Mouse (Mus musculus): ENCODE measurements around the gene Fam168b.
A peak's percentile ranks its signal among the peaks of the same experiment; 100 is the strongest.

Fam168b gene

DNA sequence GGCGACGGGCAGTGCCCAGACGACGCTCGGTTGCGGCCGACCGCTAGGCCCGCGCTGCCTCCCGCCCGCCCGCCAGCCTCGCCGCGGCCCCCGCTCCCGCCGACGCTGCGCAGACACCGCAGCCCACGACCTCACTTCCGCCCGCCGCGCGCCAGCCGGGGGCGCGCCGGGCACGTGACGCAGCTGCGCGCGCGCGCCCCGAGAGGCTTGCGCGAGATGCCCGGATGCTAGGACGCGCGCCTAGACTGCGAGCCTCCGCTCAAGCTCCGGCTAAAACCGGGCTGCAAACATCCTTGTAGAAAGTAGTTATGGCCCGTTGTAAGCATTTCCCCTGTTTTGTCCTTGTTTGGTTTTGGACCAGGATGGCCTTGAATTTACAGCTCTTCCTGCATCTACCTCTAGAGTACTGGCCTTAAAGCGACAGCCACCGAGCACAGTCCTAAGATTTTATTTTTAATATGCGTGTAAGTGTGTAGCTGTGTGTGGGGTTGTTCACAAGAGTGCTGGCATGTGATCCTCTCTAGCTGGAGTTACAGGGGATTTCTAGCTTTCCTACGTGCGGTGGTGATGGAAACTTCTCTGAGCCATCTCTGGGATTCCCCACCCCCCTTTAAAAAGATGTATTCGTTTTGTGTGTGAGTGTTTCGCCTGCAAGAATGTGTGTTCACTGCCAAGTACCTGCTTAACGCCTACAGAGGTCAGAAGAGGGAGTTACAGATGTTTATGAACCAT is at the start of gene Fam168b:
Gene Fam168b, minus strand, starts transcription at position 179 of the 732 bp plus-strand sequence.
- peak; percentile 94 for DNase-seq (ENCODE audit: low read depth, low spot score)

GRCm38 (mm10) chr1:34892466-34892865 is 49.6 kb upstream of the Fam168b start:
- DNase-seq (ENCODE audit: low read depth, low spot score), result no peak

- DNase-seq (ENCODE audit: low read depth, low spot score), result peak; percentile 34
Measured at GRCm38 (mm10) chr1:34891559-34892289, 48.9 kb upstream of the Fam168b start.

DNA sequence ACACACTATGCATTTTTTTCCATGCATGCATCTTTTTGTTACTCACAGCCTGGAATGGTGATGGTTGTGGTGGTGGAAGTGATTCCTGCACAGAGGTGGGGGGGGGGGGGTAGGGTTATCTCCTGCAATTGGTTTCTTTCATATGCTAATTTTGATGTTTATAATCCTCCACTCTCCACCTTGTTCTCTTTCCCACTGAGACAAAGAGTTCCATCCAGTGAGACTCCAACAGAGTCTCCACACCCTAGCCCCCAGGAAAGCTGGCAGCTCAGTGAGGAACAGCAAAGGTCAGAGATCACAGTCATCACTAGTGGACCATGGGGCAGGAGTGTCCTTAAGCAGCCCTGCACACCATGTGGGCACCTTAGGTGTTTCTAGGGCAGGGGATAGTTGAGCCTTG is 40.9 kb upstream of the Fam168b start:
- peak; percentile 67 for DNase-seq (ENCODE audit: low read depth, low spot score)

- no peak for DNase-seq (ENCODE audit: low read depth, low spot score)
Measured at GRCm38 (mm10) chr1:34879611-34880010, 36.7 kb upstream of the Fam168b start.

- no peak for DNase-seq (ENCODE audit: low read depth, low spot score)
Measured at GRCm38 (mm10) chr1:34873551-34873950, 30.7 kb upstream of the Fam168b start.

GRCm38 (mm10) chr1:34871170-34871569 is 28.3 kb upstream of the Fam168b start:
- DNase-seq (ENCODE audit: low read depth, low spot score), result no peak

DNA sequence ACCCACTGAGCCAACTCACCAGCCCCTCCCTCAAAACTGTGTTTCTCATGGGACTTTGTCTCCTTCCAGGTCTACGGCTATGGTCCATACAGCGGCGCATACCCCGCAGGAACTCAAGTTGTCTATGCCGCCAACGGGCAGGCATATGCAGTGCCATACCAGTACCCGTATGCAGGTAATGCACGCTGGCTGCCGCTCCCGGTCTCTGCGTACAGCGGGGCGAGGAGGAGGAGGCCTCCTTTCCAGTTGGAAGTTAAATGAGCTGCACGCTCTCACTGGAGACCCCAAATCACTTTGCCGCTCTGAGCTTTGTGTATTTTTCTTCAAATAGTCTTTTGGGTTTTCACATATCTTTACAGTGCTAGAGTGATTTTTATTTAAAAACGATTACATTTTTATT is 26.4 kb upstream of the Fam168b start:
- no peak for DNase-seq (ENCODE audit: low read depth, low spot score)

DNA sequence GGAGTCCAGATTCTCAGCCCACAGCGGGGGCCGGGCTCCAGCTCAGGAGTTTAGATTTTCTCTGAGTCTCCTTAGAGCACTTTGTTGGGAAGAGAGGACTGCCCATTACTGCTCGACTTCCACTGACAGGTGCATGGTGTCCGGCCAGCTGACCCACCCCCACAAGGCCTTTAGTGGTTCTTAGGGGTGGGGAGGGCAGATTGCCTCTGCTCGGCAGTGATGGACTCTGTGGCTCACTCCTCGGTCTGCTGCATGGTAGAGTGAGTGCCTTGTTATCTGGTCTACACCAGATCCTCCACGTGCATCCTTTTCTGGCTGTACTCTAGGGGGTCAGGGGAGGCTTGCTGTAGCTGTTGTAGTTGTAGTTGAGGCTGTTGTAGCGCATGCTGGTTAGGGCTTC is 25.5 kb upstream of the Fam168b start:
- no peak for DNase-seq (ENCODE audit: low read depth, low spot score)

DNA sequence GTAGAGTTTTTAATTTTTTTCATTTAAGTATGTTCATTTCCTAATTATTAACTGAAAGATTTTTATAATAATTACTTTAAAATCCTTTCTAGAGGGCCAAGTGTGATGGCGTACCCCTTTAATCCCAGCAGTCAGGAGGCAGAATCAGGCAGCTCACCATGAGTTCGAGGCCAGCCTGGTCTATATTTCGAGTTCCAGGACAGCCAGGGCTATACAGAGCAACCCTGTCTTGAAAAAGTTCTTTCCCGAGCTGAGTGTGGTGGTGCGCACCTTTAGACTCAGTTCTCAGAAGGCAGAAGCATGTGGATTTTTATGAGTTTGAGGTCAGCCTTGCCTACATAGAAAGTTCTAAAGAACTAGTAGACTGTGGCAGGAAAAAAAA is 24.7 kb upstream of the Fam168b start:
- no peak for DNase-seq (ENCODE audit: low read depth, low spot score)

DNA sequence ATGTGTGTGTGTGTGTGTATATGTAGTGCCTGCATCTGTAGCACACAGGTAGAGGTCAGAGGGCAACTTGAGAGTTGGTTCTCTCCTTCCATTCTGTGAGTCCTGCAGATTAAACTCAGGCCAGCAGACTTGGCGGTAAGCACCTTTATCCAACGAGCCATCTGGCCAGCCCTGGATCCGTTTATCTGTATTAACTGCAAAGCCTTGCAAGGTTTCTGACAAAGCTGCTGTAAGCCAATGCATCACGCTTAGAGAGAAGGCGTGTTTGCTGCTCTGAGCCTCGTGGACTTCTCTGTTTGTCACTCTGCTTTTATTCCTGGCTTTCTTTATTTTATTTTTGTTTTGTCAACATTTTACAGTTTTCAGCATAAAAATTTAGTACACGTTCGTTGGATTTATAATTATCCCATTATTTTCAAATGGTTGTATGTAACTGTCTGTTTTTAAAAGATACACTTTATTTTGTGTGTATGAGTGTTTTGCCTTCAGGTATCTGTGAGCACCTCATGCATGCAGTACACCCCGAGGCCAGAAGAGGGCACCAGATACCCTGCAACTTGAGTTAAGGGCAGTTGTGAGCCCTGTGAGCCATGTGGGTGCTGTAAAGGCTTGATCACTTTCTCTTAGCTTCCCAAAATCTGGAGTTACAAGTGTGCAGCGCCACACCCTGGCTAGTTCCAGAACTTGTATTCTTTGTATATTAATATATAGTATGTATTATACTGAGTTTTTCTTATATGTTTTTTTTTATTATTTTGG is 24.1 kb upstream of the Fam168b start:
- peak; percentile 95 for DNase-seq (ENCODE audit: low read depth, low spot score)

DNA sequence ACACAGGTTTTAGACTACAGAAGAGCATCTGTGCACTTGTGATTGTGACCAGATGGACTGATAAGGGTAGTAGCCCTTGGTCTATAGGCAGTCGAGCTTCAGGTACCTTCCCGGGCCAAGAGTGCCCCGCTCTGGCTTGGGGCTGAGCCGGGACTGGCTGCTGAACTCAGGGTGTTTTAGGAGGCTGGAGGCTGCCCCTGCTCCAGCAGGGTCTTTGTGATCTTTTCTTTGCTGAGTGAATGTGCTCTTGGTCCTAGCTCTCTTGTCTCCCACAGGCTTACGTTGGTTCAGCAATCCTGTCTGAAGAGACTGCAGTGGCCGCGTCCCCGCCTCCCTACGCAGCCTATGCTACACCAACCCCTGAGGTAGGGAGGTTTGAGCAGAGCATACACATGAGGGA is 23.0 kb upstream of the Fam168b start:
- no peak for DNase-seq (ENCODE audit: low read depth, low spot score)

DNA sequence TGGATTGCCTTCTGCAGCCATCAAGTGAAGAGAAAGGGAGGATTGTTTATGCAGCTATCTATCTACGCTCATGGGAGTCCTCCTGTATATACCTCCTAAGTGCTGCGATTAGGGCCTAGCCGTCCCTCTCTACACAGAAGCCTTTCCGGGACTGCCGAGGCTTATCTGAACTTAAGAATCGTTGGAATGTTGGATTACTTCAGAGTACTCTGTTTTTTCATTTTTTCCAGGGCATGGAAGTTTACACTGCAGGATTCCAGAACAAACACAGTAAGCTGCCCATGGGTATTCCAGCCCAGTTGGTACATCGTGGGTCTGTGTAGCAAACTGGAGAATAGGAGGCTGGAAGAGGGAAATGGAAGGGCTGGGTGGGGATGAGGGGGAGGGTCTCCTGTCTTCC is 21.4 kb upstream of the Fam168b start:
- no peak for DNase-seq (ENCODE audit: low read depth, low spot score)

DNA sequence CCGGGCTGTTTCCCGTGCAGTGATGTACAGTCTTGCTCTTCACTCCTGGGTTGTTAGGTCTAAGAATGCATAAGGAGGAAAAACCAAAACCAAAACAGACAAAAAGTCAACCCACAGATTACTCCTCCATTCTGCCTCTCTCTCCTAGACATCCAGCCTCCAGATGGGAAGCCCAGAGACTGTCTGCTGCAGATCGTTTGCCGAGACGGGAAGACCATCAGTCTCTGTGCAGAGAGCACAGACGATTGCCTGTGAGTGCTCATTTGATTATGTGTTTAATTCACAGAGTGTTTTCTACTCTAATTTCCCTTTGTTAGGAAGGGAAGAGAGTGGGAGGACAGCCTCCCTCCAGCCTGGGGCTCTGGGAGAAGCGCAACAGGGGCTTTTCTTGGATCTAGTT is 20.5 kb upstream of the Fam168b start:
- no peak for DNase-seq (ENCODE audit: low read depth, low spot score)

GRCm38 (mm10) chr1:34862877-34863276 is 20.0 kb upstream of the Fam168b start:
- DNase-seq (ENCODE audit: low read depth, low spot score), result no peak

DNA sequence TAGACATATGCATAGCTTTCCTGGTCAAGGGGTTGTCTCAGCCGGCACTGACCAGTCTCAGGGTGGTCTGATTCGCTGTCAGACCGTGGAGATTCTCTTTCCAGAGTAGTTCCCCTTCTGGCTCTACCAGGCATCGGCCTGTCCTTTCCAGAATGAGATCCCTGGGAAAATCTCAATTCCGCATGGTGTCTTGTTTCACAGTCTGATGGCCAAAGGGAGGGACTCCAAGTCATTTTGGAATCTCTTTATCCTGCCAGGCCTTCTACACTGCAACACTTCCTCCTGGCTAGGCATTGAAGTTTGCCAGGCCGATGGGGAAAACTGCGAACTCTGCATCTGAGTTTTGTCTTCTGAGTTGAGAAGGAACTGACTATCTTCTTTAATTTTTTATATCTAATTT is 17.3 kb upstream of the Fam168b start:
- peak; percentile 62 for DNase-seq (ENCODE audit: low read depth, low spot score)

- DNase-seq (ENCODE audit: low read depth, low spot score), result peak; percentile 57
Measured at GRCm38 (mm10) chr1:34859761-34860160, 16.9 kb upstream of the Fam168b start.

GRCm38 (mm10) chr1:34858671-34859070 is 15.8 kb upstream of the Fam168b start:
- no peak for DNase-seq (ENCODE audit: low read depth, low spot score)

GRCm38 (mm10) chr1:34855056-34855739 is 12.3 kb upstream of the Fam168b start:
- DNase-seq (ENCODE audit: low read depth, low spot score), result no peak

DNA sequence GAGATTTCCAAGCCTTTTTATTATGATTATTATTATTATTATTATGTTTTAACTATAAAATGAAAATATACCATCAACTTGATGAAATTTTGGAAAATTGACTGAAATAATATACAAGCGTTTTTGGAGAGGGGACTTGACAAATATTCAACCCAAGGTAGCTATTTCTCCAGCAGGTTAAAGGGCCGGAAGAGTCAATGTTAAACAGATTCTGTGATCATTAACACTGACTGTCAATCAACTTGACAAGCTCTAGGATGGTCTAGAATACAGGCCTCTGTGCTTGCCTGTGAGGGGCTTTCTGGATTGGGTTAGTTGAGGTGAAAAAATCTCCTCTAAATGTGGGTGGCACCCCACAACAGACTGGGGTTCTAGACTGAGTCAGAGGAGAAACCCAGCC is 10.9 kb upstream of the Fam168b start:
- no peak for DNase-seq (ENCODE audit: low read depth, low spot score)

GRCm38 (mm10) chr1:34852116-34852878 is 9.4 kb upstream of the Fam168b start:
- DNase-seq (ENCODE audit: low read depth, low spot score), result no peak
